Mouse (Mus musculus) spleen, postnatal 36 days (tissue): ENCODE results near the gene Gm5105.
A peak's percentile ranks its signal among the peaks of the same experiment; 100 is the strongest.

Experiments
- DNase-seq, 2 experiments: peaks; one replicate each; pipeline ENCODE4 v3.0.0; 2022; ENCODE audit warnings: low spot score in 2 of 2, mixed read lengths in 1 of 2

The Gm5105 gene

DNA sequence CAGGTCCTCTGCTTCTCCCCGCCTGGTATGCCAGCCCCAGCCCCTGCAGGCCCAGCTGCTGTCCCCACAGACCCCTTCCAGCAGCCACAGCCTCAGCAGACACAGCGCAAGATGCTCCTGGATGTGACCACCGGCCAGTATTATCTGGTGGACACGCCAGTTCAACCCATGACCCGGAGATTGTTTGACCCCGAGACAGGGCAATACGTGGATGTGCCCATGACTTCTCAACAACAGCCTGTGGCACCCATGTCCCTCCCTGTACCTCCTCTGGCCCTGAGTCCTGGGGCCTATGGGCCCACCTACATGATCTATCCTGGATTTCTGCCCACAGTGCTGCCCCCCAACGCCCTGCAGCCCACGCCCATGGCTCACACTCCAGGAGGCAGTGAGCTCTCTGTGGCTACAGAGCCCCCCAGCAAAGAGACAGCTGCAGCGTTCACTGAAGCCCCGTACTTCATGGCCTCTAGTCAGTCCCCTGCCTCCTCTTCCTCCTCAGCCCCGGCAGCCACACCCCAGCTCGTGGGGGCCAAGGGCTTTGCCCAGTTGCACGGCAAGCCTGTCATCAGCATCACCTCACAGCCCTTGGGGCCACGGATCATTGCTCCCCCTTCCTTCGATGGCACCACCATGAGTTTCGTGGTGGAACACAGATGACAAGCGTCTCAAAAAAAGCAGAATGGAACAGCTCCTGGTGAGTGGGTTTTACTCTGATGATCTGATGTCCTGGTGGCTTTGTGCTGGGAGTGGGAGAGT lies 2.7 kb upstream of the Gm5105 start:
- DNase-seq: no peak

DNA sequence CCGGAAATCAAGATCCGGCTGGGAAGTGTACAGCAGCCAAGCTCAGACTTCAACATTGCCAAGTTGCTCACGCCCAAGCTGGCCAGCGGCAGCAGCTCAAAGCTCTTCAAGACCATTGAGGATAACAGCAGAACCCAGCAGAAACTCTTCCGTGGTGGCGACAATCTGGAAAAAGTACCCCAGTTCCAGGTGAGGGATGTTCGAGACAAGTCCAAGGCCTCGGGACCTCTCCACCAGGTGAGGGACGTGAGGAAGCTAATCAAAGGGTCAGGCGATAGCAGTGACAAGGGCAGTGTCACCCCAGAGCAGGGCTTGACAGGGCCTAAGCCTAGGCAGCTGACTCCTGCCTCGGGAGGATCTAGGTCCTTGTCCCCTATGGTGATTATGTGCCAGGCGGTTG lies 915 bp upstream of the Gm5105 start:
- no peak for DNase-seq

DNA sequence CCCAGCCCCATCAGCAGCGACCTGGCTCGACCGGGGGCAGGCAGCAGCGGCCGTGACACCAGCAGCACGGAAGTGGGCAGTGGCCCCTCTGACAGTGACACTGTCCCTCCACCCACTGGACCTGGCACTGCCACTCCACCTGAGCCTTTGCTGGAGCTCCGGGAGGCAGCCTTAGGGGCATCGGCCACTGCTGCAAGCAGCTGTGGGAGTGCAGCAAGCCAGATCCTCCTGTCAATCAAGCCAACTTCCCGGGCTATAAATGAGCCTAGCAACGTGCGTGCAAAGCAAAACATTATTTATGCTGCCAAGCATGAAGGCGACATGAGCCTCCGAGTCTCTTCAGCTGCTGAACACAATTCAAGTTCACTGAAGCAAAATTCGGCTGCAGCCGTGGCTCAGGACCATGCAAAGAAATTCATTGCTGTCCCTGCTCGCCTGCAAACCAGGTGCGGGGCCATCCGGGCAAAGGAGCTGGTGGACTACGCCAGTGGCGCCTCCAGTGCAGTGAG lies 786 bp downstream of the Gm5105 start:
- no peak for DNase-seq

DNA sequence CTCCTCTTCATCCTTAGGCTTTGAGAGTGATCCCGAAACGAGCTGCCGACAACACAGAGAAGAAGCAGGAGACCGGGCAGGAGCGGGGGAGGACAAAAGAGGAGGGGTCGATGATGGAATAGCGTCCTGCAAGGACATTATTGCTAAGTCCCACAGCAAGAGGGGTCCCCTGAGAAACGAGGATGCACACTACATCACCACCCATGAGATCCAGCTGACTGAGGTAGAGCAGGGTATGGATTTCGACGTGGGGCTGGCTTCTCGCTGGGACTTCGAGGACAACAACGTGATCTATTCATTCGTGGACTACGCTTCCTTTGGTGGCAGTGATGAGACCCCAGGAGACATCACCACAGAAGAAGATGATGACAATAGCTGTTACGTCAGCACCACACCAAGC lies 1.3 kb downstream of the Gm5105 start:
- DNase-seq: no peak

DNA sequence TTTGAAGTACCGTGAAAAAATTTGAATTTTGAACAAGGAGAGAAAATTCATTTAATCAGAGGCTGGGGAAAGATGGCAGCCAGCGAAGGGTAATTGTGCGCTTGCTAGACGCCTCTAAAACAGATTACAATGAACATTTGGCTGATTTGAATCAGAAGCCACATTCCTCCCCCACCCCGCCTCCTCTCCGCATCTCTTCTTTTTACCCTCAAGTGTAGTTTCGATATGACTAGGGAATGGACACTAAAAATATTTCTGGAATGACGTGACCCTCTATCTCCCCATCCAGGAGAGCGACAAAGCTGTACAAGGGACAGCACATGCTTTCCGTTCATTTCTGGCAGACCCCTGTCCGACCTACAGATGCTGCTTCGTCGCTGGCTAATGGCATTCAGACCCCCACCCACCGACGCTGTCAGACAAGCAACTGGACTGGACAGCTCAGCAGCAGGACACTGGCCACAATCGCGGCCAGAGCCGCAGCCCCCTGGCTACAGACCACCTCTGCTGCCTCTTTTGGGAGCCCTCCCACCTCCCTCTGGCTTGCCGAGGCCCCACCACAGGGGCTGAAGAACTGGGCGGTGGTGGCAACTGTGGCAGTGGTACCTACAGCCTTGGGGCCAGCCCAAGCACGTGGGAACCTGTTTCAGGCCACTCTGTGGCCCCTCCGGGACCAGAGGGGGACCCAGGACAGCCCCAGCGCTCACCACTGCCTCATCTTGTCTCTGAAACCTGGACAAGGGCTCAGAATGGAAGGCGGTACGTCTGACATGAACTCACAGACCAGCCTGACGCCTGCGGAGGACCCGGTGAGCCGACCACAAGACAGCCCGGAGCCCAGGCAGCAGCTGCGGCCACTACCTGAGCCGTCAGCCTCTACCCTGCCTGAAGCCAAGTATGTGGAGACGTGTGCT lies 2.2 kb downstream of the Gm5105 start, which contains the start of gene 1110002E22Rik:
TSS of gene 1110002E22Rik (plus strand) at position 321 of the 914 bp plus-strand sequence.
- no peak for DNase-seq

DNA sequence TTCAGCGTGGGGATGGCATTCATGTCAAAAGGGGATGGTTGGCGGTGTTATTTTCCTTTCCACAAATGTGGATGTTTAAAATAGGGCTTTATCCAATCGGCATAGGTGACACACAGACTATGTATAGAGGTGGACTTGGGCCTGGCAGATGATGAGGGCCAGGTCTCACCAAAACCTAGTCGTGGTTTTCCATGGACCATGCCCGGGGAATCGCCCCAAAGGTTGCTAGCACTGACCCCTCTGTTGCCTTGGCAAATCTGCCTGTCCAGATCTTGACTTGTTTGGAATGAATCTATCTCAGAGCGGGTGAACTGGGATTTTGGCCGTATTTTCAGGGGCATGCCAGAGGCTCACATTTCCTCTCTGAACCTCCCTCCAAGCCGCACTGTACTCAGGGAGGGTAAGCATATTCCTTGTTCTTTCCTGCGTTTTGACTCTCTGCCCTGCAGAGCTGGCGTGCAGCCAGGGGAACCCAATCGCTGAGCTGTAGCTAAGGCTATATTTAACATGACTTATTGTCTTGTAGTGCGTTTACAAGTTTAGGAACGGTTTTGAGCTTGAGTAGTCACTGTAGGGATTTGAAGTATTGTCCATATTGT lies 3.4 kb downstream of the Gm5105 start:
- DNase-seq: no peak

DNA sequence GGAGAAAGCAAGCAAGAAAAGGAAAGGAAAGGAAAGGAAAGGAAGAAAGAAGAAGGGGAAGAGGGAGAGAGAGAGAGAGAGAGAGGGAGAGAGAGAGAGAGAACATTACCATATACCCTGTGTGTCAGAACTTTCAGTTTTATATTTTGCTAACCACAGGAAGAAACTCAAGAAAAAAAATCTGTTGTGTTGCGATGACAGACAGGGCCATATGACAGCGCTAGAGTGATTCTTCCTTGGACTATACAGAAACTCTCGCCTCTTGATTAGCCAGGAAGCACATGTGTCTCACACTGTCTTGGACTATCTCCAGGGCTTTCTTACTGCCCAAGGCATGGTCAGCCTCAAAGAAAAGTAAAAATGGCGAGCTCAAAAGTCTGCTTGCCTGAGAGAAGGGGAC lies 4.5 kb downstream of the Gm5105 start:
- DNase-seq: no peak

DNA sequence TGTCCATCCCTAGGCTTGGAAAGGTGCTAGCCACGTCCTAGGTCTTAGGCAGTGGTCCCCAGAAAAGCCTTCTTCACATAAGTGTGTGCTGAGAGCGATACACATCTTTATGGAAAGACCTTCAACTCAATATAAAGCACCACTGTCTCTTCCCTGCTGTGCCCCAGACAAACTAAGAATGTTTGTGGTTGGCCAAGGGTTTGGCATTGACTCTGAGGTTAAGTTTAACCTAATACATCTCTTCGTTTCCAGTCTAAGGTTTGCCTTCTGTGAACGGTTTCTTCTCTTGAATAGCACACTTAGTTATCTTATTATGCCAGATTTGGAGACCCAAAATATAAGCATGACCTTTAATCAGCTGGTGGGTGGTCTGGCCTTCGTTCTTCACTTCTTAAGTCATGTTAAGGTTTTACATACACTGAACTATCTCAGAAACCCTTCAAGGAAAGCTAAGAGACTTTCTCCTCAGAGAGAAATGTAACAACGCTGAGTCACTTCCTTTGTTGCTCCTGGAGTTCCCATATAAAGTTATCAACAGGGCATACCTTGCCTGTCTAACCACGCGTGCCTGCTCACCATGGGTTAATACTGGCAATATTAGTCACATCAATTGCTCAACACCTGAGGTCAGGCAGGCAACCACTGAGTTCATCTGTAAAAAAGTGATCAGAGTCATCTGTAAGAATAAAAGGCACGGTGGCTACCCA lies 5.8 kb downstream of the Gm5105 start:
- DNase-seq: no peak

DNA sequence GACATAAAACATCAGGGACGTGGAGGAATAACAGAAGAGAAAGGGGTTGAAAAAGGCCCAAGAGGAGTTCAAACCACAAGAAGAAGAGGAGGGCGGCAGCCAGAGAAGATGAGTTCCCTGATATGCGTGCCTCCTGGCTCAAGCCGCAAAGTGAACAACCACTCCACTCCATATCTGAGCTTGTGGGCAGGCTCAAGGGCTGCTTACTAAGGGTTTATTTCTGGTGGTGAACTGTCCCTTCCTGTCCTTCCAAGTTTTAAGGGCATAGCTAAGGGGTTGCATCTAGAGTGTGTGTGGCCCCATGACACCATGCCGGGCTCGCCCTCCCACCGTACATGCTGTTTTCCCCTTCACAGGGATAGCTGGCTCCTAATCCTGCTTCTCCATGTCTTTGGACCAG lies 6.8 kb downstream of the Gm5105 start:
- DNase-seq: no peak

DNA sequence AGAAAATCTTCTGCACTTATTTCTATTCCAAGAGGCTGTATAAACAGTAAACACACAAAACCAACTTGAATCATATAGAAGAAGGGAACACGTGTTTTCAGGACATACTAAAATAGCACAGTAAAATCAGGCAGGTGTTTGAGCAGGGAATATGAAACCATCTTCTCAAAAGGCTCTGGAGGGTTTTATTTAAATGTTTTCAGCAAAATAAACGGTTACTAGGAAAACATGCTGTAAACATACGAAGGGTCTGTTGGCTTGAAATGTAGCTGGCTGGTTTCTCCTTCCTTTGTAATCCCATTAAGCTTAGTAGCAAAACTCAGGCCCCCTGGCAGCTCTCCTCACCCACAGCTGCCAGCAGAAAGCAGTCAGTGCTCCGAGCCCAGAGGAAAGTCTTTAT lies 9.0 kb downstream of the Gm5105 start:
- DNase-seq: no peak

DNA sequence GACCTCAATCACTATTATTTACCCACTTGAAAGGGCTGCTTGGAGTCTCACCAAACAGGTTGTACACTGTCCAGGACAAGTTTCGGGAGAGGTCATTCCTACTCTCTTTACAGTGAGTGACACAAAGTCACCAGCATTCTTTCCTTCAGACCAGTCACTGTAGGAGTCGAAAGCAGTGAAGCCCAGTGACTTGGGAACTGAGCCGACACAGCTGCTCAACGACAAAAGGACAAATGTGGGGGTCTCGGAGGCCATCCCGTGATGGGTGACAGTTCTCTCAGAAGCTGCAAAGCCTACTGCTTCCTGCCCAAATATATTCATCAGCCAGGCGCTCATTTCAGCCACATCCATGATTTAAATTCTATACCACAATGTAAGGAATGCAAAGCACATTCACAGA lies 10.2 kb downstream of the Gm5105 start:
- DNase-seq: no peak

DNA sequence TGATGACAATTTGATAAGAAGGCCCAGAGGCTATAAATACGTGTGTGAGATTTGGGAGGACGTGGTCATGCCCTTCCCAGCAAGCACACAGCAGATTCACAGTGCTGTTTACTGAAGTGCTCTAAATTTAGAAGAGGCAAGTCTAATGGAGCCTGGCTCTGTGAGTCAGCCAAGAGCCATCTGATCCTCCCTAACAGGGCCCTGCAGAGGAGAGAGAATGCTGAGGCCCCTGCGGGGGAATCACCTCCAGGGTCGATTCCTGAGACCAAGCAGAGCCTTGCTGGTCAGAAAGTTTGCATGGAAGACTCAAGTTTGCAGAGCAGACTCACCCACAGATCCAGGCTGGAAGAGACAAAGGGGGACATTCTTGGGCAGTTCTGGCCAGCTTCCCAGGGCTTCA lies 13.2 kb downstream of the Gm5105 start:
- no peak for DNase-seq

DNA sequence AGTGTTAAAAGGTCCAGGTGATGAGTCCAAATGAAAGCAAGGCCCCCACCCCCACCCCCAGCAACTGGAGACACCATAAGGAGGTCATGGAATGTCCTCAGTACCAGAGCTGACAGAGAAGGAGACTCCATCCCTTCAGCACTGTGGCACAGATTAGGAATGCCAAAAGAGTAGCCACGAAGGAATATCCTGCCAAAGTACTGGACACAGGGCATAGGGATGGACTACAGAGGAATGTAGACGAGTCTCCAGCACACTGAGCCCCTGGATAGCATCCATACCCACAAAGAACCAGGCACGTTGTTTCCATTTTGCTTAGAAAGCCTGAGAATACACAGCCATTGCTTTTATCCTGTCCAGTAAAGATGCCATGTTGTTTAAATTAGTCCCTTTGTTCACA lies 15.8 kb downstream of the Gm5105 start:
- no peak for DNase-seq

DNA sequence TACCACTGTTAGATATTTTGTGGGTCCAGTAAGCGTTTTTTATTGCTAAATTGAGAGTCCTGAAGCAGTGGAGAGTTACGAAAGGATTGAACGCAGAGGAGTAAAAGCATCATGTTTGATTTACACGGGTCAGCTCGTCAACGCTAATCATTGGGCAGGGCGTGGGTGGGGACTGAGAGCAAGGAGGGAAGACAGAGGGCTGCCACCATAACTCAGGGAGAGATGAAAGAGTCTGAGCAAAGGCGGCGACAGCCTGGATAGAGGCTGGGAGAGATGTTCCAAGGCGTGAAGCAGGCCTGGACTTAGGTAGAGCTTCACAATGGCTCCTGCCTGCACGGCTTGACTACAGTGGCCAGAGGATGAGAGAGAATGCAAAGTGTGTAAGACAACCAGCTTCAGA lies 16.4 kb downstream of the Gm5105 start:
- no peak for DNase-seq

DNA sequence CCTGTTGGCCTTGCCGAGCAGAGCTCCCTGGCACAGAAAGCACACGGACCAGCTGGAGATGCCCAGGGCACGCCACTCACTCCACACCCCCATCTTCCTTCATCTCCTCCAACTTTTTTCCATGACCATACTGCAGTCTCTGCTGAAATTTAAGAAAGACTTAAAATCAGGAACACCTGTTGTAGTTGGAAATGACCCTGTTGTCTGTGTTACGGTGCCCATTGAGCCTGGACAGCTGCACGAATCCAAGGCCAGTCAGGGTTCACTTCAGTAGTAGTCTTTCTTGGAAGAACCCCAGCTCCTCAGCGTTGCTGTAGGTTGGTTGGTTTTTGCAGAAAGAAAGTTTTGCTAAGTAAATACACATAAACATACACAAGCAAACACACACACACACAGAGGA lies 17.6 kb downstream of the Gm5105 start:
- no peak for DNase-seq

DNA sequence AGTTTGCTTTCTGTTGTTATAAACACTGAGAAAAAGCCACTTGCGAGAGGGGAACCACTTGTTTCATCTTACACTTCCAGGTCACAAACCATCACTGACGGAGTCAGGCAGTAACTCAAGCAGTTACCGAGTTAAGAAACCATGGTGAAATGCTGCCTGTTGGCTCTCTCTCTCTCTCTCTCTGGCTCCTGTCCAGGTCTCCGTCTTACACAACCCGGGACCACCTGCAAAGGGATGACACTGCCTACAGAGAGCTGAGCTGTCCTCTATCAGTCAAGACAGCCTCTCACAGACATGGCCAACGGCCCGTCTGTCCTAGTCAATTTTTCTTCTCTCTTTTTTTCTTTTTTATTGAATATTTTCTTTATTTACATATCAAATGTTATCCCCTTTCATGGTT lies 23.9 kb downstream of the Gm5105 start:
- no peak for DNase-seq

DNA sequence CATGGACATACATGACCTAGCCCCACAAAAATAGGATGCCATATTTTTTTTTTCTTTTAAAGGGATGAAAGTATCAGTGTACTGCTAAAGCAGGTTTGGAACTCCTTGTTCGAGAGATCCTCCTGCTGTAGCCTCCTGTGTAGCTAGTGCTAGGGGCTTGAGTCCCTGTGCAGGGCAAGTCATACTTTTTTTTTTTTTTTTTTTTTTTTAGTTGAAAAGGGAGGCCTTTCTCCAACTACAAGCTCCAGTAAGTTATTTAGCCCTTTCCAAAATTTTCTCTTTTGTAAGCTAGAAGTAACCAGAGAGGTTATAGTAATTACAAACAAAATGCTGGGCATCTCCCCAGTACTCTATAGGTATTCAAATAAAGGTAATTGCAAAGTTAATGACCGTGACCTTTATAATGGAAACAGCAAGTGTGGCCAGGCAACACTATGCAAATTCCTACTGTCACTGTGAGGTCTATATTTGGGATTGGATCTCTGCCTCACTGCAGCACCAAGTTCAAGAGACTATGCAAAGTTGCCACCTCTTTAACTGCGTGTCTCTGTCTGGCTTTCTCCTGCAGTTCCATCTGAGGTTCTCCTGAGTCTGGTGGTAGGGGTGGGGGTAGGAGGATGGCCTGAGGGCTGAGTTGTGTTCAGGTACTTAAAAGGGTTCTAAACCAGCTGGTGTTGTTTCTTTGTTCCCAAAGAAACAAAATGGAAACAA lies 25.4 kb downstream of the Gm5105 start:
- peak; percentile 11 to 22 for DNase-seq

DNA sequence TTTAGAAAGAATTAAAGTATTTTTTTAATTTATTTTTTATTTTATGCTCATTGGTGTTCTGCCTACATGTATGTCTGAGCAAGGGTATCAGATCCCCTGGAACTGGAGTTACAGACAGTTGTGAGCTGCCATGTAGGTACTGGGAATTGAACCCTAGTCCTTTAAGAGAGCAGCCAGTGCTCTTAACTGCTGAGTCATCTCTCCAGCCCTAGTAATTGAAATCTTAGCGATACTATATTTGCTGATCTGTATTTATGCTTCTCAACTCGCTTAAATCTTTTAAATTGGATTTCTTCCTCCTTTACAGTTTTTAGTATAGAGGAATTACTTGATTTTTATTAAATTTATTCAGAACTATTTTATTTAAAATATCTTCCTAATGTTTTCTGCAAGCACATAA lies 26.2 kb downstream of the Gm5105 start:
- no peak for DNase-seq

DNA sequence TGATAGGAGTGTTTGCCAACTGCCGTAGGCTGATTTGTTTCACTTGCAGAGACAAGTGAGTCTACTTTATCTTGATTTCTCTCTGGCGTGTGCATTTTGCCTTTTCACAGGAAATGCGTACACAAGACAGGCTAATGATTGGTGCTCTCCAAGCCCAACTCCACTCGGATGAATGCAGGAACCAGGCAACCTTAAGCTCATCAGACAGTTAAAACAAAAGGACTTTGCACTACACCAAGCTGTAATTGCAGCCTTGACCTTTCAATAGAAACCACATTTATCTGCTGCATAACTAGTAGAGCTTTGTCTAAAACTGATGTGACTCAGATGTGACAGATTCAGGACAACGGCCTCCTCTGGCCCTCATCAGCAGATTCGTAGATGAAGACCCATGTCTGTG lies 33.2 kb downstream of the Gm5105 start:
- no peak for DNase-seq

DNA sequence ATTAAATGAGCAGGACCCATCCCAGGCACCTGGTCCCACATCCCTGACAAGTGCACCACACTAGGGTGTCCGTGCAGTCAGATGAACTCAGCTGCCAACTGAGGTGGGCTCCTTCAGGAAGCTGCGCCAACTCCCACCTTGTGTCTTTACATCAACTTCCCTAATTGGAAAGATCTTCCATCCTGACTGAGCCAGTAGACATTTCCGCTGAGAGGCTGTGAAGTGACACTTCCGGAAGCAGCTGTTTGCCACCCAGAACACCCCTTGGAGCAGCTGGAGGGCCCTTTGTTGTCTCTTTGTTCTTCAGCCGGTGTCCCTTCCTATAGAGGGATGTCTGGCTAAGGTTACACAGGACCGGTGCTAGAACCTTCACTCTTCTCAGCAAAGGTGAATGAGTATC lies 36.6 kb downstream of the Gm5105 start:
- no peak for DNase-seq

DNA sequence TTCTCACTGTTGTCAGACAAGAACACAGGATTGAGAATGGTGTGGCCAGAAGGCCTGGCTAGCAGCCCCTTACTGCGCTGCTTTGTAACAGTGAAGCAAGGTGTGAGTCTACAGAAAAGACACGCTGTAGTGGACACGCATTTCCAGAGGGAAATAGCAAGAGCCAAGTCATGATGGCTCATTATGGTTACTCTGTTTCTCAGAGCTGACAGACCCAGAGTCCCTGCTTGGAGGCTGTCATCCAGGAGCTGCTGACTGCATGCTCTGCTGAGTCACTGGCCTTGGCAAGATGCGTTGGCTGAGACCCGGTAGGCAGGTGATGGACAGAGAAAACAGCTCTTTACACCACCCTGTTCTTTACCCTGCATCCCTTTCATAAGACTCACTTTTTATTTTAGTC lies 37.8 kb downstream of the Gm5105 start:
- DNase-seq: no peak
